Mouse (Mus musculus): ENCODE data around the gene Stk4. TPM values are rescaled to one million over a fixed set of nuclear protein-coding genes. Genes with fewer than 3 reads are reported as not detected.
A peak's percentile ranks its signal among the peaks of the same experiment; 100 is the strongest.

Stk4 gene
- total RNA-seq, 2 experiments from 2014 or later = 44.7 to 47.0 TPM

DNA sequence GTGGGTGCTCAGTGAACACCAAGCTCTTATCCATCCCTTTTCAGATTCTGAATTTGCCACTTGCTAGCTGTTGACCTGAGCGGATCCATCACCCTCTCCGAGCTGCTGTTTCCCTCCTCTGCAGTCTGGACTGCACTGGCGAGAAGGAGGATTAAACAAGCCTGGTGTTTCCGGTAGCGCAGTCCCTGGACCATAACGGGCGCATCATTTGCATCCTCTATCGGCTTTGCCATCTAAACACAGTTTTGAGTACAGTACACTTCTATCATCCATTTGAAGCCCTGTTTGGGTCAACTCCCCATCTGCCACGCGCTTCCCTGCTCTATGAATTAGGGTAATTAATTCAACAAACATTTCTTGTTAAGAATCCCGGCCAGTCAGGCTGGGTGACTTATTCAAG lies 100.2 kb downstream of the Stk4 start:
- no peak for DNase-seq (ENCODE audit: low spot score in 2 of 2)

DNA sequence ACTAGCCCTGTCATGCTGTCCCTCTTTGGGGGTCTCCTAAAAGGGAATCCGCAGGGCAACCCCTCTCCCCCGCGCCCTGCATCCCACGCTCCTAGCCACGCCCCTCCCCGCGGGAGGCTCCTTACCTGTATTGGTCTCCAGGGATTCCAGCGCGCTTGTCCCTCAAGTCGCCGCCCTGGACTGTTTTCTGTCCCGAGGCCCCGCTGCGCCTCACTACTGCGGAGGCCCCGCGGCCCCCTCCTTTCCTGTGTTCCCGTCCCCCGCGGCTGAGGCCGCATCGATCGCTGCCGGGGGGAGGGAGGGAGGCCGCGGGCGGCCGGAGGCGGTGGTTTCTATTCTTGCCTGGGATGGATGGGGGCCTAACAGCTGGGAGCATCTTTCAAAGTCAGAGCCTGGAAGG lies 100.8 kb downstream of the Stk4 start, which contains the start of gene Kcns1:
Gene Kcns1, minus strand, starts transcription at position 212 of the 400 bp plus-strand sequence.
- no peak for DNase-seq (ENCODE audit: low spot score in 2 of 2)

DNA sequence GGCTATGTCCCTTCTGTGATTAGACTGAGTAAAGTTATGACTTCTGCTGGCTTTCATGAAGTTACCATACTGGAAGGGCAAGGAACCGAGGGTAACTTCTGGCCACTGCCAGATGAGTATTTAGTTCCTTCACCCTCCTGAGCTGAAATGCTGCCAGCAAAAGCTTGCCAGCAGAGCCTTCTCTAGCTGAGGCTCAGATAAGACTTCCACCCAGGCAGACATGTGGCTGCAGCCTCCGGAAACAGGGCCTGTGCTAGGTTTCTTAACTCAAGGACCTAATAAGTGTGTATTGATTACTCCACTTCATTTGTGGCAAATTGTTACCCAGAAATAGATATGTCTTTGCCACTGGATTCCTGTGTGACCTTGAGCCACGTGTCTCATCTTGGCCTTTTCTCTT lies 103.3 kb downstream of the Stk4 start:
- DNase-seq (ENCODE audit: low spot score in 2 of 2) = no peak

DNA sequence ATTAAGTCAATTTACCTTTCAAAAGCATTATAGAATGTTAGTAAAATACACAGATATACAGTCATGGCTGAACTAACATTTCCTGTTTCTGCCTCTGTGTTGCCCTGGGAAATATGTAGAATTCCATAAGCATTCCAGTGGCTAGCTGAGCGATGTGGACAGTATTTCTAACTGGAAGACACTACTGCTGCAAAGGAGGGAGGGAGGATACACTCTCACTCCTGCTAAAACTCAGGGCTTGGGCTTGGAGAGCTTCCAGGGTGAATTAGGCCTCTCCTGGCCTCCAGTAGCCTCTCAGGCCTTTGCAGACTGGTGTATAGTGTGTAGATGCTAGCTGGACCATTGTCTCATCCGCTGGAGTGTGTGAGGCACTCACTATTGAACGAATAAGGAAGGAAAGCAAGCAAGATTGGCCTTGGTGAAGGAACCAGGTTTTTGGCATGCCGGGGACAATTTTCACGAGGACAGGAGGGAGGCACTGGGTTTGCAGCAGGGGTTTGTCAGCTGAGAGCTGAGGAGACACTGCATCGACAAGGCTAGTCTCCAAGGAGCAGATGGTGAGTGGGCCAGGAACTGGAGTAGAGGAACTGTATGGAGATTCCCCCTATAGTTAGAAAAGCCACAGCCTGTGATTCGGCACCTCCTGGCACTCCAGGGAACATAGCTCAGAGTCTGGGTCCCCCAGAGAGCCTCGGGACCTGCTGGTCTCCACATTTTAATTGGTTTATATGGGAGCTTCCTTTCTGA lies 104.7 kb downstream of the Stk4 start:
- DNase-seq (ENCODE audit: low spot score in 2 of 2) = peak; percentile 69 to 79

DNA sequence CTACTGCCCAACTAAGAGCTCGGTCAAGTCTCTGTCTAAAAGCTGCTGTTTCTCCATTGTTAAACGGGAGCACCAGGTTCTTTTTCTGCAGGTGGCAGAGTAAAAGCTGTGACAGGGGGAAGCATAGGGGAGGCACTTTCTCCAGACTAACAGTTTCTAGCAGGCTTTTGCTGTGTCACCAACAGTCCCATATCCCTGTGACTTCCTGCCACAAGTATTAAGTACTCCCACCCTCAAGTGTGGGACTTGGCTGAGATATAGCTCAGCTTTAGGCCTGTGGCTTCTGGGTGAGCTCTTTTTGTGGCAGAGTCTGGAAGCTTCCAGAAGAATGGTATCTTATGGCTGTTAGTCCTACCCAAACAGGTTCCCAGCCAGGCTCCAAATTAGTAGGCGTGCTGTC lies 105.7 kb downstream of the Stk4 start:
- DNase-seq (ENCODE audit: low spot score in 2 of 2) = no peak

DNA sequence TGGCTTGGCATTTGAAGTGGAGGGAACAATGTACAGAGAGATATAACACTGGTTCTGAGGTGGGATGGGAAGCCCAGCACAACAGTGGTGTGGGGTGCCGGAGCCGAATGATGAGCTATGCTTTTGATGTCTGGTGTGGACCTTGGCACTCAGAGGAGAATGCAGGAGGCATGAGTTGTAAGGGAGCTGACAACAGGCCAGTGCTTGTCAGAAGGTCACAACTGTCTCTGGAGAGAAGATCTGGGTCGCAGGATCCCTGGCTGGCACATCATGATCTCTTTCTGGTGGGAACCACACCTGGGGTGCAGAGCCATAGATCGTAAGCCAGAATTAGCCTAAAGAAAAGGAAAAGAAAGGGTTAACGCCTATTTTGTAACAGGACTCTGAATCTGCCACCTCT lies 107.7 kb downstream of the Stk4 start:
- no peak for DNase-seq (ENCODE audit: low spot score in 2 of 2)

DNA sequence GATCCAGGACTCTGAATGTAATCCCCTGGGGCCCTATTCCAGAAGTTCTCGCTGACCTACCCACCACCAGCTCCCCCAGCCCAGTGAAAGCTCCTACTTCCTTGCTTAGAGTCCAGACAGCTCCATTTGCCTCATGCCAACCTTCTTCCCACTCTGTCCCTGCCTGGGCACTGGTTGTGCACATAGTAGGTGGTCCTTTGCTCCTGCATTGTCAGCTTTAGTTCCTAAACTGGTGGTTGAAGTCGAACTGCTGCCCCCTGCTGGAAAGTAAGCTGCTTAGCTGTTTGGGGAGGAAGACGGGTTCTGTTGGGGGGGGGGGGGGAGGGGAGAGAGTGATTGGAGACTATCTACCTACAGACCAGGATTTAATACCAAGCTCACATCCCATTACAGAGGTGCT lies 110.0 kb downstream of the Stk4 start:
- peak in 1 of 2 experiments; percentile 37 for DNase-seq (ENCODE audit: low spot score in 2 of 2)

DNA sequence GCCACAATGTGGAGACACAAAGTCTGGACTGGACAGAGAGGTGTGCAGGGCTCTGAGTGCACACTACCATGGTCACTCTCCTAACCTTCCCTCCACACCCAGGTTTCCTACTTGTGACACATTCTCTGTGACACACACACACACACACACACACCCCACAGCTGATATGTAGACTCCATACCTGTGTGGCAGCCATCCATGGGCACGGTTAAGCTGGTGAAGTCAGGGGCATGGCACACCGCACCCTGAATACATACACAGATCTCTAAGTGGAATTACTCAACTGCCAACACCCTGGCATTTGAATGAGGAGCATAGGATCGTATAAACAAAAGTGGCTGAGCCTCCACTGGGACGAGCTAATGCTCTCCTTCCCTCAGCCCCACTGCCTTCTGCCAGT lies 110.6 kb downstream of the Stk4 start:
- DNase-seq (ENCODE audit: low spot score in 2 of 2) = no peak

DNA sequence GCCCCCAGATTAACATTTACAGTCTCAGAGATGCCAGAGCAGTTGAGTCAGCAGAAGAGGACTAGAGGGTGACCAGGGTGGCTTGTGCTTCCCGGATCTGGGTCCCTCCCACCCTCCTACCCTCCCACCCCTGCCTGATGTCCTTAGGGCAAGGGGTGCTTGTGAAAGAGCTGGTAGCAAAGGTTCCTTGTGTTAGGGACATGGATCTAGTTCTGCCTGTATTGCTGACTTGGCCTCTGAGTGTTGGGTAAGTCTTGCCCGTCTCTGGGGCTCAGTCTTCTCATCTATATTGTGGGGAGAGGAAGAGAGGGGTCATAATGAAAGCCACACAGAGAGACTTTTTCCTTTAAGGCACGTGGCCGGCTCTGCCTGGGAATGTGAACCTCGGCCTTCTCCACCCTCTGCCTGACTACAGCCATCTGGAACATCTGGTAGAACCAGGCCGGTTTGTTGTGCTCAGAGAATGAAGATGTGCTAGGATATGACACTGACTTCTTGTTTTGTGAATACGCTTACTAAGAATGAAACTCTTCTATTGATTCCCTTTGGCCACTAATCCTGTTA lies 112.7 kb downstream of the Stk4 start, which contains the start of gene Wfdc5:
Gene Wfdc5, minus strand, starts transcription at position 51 of the 564 bp plus-strand sequence.
- no peak for DNase-seq (ENCODE audit: low spot score in 2 of 2)

DNA sequence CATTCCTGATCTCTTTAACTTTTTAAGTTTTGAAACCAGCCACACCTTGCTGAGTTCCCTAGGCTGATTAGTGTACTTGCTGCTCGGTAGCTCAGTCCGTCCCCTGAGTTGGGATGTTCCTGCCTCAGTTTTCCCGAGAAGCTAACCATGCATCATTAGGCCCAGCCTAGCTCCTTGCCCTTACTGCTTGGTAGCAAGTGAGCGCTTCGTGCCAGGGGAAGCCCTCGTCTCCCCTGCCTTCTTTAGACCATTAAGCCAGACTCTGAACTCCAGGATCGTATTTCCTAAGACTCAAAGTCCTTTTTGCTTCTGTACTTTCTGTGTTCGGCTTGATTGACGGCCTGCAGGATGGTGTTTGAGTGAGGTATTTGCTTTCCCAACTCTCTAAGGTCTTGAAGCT lies 113.2 kb downstream of the Stk4 start:
- no peak for DNase-seq (ENCODE audit: low spot score in 2 of 2)

DNA sequence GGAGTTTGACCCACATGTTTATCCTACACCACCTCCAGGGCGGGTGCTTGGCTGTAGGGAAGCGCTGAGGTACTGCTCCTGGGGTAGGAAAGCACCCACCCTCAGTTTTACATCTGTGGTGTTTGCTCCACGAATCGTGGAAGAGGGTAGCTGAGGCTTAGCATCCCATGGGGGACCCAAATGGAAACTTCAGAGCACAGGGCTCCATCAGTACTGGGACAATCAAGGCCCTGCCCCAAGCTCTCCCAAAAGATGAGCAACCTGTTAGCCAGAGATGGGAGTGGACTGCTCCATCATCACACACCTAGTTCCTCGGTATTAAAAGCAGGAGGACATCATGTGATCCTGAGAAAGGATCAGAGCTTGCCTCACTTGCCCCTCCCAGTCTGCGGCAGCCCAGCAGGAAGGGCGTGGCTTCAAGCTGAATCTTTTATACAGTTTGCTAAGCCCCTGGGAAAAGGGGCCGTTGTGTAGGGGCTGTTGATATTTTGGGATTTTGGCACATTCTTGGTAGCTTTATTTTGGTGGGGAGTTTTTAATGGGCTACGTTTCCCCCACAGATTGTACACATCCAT lies 114.1 kb downstream of the Stk4 start:
- DNase-seq (ENCODE audit: low spot score in 2 of 2) = no peak

DNA sequence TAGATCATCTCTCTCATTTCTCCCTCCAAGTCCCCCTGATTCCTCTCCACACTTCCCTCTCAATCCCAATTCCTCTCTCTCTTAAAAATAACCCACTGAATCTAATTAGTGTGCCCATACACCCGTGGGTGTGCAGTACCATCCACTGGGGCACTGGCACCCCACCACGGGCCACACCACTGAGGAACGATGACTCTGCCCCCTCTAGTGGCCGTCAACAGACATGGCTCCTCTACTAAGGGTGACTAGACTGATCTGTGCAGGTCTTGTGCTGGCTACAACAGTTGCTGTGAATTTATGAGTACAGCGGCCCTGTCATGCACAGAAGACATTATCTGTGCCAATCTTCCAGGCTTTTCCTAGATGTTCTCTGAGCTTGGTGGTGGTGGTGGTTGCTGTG lies 118.6 kb downstream of the Stk4 start:
- DNase-seq (ENCODE audit: low spot score in 2 of 2) = no peak

DNA sequence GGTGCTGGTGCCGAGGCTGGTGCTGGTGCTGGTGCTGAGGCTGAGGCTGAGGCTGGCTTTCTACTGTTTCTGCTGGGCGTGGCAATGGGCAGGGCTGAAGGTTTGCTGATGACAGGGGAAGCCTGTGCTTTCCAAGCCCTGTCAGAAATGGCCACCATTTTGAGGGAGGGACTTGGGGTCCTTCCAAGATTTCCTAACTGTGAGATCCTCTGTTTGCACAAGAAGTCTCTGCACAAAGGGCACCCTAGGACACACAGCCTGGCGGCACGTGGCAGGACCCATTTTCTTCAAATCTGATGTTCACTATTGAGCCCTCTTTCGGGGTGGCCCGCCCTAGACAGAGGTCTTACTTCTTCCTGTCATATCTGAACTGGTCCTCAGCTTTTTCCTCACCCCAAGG lies 120.5 kb downstream of the Stk4 start, which contains the start of gene Wfdc12:
Gene Wfdc12, minus strand, starts transcription at position 33 of the 400 bp plus-strand sequence.
- DNase-seq (ENCODE audit: low spot score in 2 of 2) = no peak

DNA sequence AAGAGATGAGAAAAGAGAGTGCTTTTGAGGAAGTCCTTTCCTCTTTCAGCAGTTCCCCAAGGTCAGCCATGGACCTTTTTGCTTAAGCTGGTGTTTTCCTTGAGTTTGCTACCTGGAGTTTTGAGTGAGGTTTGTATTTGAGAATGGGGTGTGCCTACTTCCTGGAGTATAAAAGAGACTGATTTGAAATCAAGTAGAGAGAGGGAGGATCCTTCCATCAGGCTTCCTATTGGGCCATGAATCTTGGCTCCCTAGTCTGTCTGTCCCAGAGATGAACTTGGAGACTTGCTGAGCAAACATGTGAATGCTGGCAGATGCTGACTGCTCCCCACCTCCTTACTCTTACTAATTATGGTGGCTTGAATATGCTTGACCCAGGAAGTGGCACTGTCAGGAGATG lies 122.2 kb downstream of the Stk4 start:
- DNase-seq (ENCODE audit: low spot score in 2 of 2) = no peak

DNA sequence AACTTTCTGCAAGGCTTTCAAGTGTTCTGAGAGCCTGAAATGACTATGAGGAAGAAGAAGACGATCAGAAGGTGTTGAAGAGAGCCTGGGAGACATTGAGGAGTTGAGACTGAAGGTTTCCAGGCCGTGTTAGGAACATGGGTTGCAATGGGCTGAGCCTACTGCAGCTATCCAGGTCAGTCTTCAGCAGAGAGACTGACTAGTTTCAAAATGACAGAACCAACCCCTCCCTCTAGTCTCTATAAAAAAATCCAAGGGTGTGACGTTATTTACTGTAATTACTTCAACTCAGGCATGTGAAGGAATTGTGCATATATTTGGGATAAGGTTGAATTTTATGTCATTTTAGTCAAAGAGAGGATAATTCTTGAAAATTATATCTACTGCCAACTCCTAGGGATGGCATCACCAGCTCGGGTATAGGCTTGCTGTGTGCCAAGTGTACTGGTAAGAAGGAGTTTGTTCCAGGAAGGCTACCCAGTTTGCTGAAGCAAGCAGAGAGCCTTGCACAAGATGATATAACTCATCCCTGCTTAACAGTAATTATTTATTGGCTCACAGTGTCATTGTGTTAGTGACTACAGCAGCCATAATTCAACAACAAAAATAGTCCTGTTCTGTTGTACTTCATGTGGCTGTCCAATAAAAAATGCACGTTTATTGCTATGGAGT lies 125.0 kb downstream of the Stk4 start:
- no peak for DNase-seq (ENCODE audit: low spot score in 2 of 2)

DNA sequence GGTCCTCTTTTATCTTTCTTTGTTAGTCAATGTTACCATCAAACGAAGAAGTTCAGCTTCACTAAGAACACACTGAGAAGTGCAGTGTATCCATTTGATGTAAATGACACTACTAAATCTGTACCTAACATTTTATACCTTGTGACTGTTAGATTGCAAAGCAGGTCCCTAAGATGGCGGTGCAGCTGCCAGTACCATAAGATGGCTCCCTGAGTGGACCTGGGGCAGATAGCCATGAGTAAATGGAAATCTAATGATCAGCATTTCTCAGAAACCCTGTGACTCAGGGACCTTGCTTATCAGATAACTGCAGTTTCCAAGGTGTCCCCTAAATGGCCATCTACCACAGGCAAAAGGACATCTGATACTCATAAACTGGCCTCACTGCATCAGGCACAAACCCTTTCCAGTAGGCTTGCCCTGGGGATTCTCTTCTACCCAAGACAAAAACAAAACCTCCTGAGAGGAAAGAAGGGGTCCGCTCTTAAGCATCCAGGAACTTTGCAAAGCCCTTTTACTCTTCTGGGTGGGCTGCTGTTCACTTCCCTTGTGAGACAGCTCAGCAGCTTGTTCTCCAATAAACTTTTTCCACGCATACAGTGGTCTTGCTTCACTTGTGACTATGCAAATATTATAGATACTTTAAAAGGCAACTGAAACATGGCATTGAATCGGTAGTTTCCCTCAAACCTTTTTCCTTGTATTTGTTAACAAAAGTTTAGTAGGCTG lies 126.0 kb downstream of the Stk4 start:
- DNase-seq (ENCODE audit: low spot score in 2 of 2) = no peak

DNA sequence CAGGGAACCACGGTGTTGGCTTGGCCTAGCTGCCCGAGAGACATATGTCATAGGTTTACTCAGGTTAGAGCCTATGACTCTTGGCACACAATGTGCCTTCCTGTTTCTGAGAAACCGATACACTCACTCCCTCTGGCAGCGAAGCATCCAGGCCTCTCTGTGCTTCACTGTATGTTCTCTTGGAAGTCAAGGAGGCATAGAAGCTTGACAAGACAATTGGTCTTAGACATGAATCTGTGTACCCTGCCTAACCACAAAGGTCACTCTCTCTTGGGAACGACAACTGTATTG lies 126.5 kb downstream of the Stk4 start:
- no peak for DNase-seq (ENCODE audit: low spot score in 2 of 2)

DNA sequence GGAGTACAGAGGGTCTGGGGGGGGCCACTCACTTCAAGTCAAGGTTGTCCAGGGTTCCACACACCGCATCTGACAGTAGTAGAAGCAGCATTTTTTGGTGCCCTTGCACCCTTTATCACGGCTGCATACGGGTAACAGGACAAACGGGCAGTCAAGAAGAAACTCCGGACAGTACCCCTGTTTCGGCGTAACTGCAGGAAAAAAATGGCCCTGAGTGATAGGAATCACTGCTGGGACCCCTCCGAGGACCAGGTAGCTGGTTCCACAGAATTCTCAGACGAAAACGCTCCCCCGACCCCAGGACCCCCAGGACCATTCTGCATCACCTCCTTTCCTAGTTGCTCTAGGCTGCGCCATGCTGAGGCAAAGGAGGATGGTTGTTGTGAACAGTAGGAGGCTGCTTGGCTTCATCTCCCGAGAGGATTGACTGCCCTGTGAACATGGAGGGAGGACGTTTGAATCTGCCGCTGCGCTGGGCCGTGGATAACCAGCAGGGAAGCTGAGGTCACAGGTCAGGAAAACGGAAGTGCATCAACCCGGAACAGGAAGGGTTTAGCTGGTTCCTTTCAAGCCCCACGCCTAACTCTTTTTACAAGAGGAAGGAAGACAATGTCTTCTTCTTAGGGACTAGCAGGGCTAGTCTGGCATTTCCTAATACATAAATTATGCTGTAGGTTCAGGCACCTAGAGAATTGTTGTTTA lies 129.7 kb downstream of the Stk4 start, which contains the start of gene Wfdc15a:
Gene Wfdc15a, minus strand, starts transcription at position 505 of the 702 bp plus-strand sequence.
- no peak for DNase-seq (ENCODE audit: low spot score in 2 of 2)
